Mouse (Mus musculus) thymus, postnatal 0 days (tissue): ENCODE measurements at regions not wholly inside any gene's neighbourhood (a gene's known extent, or its start where the extent isn't known, plus 50 kb on each side); places are given as distances from the start of the nearest gene placed in this dataset.

Experiments
- DNase-seq: peaks from one replicate; pipeline ENCODE4 v3.0.0-alpha.2; 2015; ENCODE audit warnings: low spot score

DNA sequence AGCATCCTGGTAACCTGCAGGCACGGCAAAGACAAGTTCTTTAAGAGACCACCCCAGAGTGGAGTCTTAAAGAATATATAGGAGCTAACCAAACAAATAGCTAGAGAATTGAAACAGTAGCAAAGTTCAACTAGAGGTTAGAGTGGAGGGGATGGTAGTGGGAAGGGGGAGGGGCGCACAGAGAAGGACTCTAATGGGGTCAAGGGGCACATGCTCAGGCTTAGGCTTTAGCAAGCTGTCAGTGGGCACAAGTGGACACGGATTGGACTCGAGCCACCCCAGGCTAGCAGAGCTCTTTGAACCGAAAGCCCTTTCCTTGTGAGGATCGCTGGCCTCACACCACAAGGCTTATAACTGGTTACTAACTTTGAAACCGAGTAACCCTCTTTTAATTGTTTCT is 53.4 kb upstream of the Sipa1l1 start:
- no peak for DNase-seq
